Mouse (Mus musculus): ENCODE measurements at regions not wholly inside any gene's neighbourhood (a gene's known extent, or its start where the extent isn't known, plus 50 kb on each side); places are given as distances from the start of the nearest gene placed in this dataset.
A peak's percentile ranks its signal among the peaks of the same experiment; 100 is the strongest.

GRCm38 (mm10) chr8:56979416-56979815, 341.4 kb upstream of the Hand2 start:
- TF ChIP-seq MEF2A (IDR thresholded peaks at IDR 0.05; ENCODE audit: borderline replicate concordance, low read depth, low read length) (no peak), CHD2 (IDR thresholded peaks at IDR 0.05; ENCODE audit: low read length) (no peak), ZC3H11A (IDR thresholded peaks at IDR 0.05; ENCODE audit: low read depth, low read length) (no peak)
- H3K4me2 ChIP-seq (ENCODE audit: insufficient read depth, low read depth, poor library complexity, severe bottlenecking): peak overlapping the region; percentile 29; the same call in 1 of the 2 replicates
- H3K9ac ChIP-seq (ENCODE audit: insufficient read depth, low read depth): no peak overlapping the region
- H3K36me3 ChIP-seq (replicated peaks in 1 of 2; ENCODE audit: control insufficient read depth in 1 of 2, insufficient read depth in 1 of 2, low read length in 1 of 2): no peaks in the 10 kb centered on the region
- H3K27me3 ChIP-seq (replicated peaks): no peaks in the 10 kb centered on the region
- no peak overlapping the region for H3K27ac ChIP-seq (ENCODE audit: insufficient read depth, low read depth)
- no peaks in the 10 kb centered on the region for H3K4me1 ChIP-seq (ENCODE audit: control insufficient read depth in 1 of 2, insufficient read depth in 2 of 2)
- no peaks in the 10 kb centered on the region for H3K9me3 ChIP-seq (replicated peaks; ENCODE audit: low read length)
- no peaks in the 10 kb centered on the region for H3K79me2 ChIP-seq (replicated peaks; ENCODE audit: control insufficient read depth, extremely low read depth, insufficient read depth, poor library complexity, severe bottlenecking)
- dilution Hi-C loops (cut with MboI; ENCODE audit: extremely low pct_ligation_motif_present, extremely low pct_unique_long_range_greater_than_20kb, low sequenced_read_pairs) (no loop called here), in situ Hi-C loops (cut with MboI; ENCODE audit: low pct_ligation_motif_present, low pct_unique_long_range_greater_than_20kb, low sequenced_read_pairs) (no loop called here)
- no peak overlapping the region for H3K4me3 ChIP-seq (replicated peaks in 1 of 3; ENCODE audit: low read depth in 2 of 3, low read length in 2 of 3, poor library complexity in 1 of 3)
- no peak for DNase-seq (ENCODE audit: extremely low read depth)

GRCm38 (mm10) chr8:57010318-57011024, 310.3 kb upstream of the Hand2 start:
- dilution Hi-C loops (cut with MboI; ENCODE audit: extremely low pct_ligation_motif_present, extremely low pct_unique_long_range_greater_than_20kb, low sequenced_read_pairs): no loop called here
- Histone ChIP-seq H3K79me2 (replicated peaks; ENCODE audit: control insufficient read depth, extremely low read depth, insufficient read depth, poor library complexity, severe bottlenecking) (no peaks in the 10 kb centered on the region), H3K4me1 (ENCODE audit: control insufficient read depth in 1 of 2, insufficient read depth in 2 of 2) (no peaks in the 10 kb centered on the region), H3K27me3 (replicated peaks) (no peaks in the 10 kb centered on the region), H3K4me2 (ENCODE audit: insufficient read depth, low read depth, poor library complexity, severe bottlenecking) (no peak overlapping the region), H3K9ac (ENCODE audit: insufficient read depth, low read depth) (no peak overlapping the region), H3K36me3 (replicated peaks in 1 of 2; ENCODE audit: control insufficient read depth in 1 of 2, insufficient read depth in 1 of 2, low read length in 1 of 2) (no peaks in the 10 kb centered on the region), H3K4me3 (replicated peaks in 1 of 3; ENCODE audit: low read depth in 2 of 3, low read length in 2 of 3, poor library complexity in 1 of 3) (no peak overlapping the region), H3K27ac (ENCODE audit: insufficient read depth, low read depth) (no peak overlapping the region), H3K9me3 (replicated peaks; ENCODE audit: low read length) (no peaks in the 10 kb centered on the region)
- no peak for DNase-seq (ENCODE audit: extremely low read depth)
- TF ChIP-seq E2F4 (IDR thresholded peaks at IDR 0.05; ENCODE audit: insufficient replicate concordance, low read depth, low read length) (no peak), GABPA (IDR thresholded peaks at IDR 0.05; ENCODE audit: insufficient replicate concordance, low read depth, low read length) (no peak), POLR2AphosphoS2 (IDR thresholded peaks at IDR 0.05; ENCODE audit: low read depth, low read length) (no peak), RAD21 (IDR thresholded peaks at IDR 0.05; ENCODE audit: low read depth, low read length) (no peak), ZNF384 (IDR thresholded peaks at IDR 0.05; ENCODE audit: low read depth, low read length) (no peak), MAX (IDR thresholded peaks at IDR 0.05; ENCODE audit: low read length) (no peak), HCFC1 (IDR thresholded peaks at IDR 0.05; ENCODE audit: low read depth, low read length) (no peak), ZKSCAN1 (IDR thresholded peaks at IDR 0.05; ENCODE audit: borderline replicate concordance, low read depth, low read length) (no peak), KAT2A (IDR thresholded peaks at IDR 0.05; ENCODE audit: insufficient replicate concordance, low read length) (no peak), UBTF (IDR thresholded peaks at IDR 0.05; ENCODE audit: low read depth, low read length) (no peak), JUN (IDR thresholded peaks at IDR 0.05; ENCODE audit: insufficient read depth, low read depth, low read length) (no peak)
- in situ Hi-C loops (cut with MboI; ENCODE audit: low pct_ligation_motif_present, low pct_unique_long_range_greater_than_20kb, low sequenced_read_pairs): no loop called here
